Mouse (Mus musculus): Measurements from ENCODE around the gene Arid3c. TPM values are rescaled to one million over a fixed set of nuclear protein-coding genes. Genes with fewer than 3 reads are reported as not detected.

Gene Arid3c
- polyA plus RNA-seq, 1 experiment from 2014 or later: not detected

- no peak overlapping the region for H3K4me3 ChIP-seq (replicated peaks)
- no peak for ATAC-seq (ENCODE audit: low read depth)
- H3K36me3 ChIP-seq: no peaks in the 10 kb centered on the region
- H3K4me1 ChIP-seq (replicated peaks): peaks cover 18% of the 10 kb centered on the region
- no peak for DNase-seq
- no peak overlapping the region for H3K4me2 ChIP-seq
- 58% methylated on average over 1 of the region's 1 CpGs for WGBS (ENCODE audit: insufficient replicate concordance)
- peaks cover 6% of the 10 kb centered on the region; the same call in 1 of the 2 replicates for H3K9me3 ChIP-seq (replicated peaks)
- no peak overlapping the region for H3K9ac ChIP-seq
- H3K27me3 ChIP-seq: no peaks in the 10 kb centered on the region
- H3K27ac ChIP-seq: no peak overlapping the region
Measured at GRCm38 (mm10) chr4:41745021-41745420, 14.1 kb upstream of the Arid3c start.

- WGBS (ENCODE audit: insufficient replicate concordance): 48% methylated on average over 2 of the region's 2 CpGs
- Histone ChIP-seq H3K4me3 (replicated peaks) (no peak overlapping the region), H3K4me1 (replicated peaks) (peaks cover 25% of the 10 kb centered on the region), H3K9ac (no peak overlapping the region), H3K4me2 (no peak overlapping the region), H3K9me3 (replicated peaks) (peaks cover 6% of the 10 kb centered on the region; the same call in 1 of the 2 replicates), H3K36me3 (peaks cover 3% of the 10 kb centered on the region), H3K27ac (no peak overlapping the region), H3K27me3 (no peaks in the 10 kb centered on the region)
- no peak for ATAC-seq (ENCODE audit: low read depth)
- DNase-seq: no peak
Measured at GRCm38 (mm10) chr4:41744131-41744530, 13.2 kb upstream of the Arid3c start.

GRCm38 (mm10) chr4:41741158-41741560, 10.2 kb upstream of the Arid3c start:
- peak; percentile 94 for ATAC-seq (ENCODE audit: low read depth)
- Histone ChIP-seq H3K4me1 (replicated peaks) (peaks cover 25% of the 10 kb centered on the region), H3K9me3 (replicated peaks) (peaks cover 4% of the 10 kb centered on the region; the same call in 1 of the 2 replicates), H3K36me3 (peaks cover 13% of the 10 kb centered on the region), H3K4me3 (replicated peaks) (peak overlapping the region; percentile 72), H3K27ac (peak overlapping the region; percentile 72), H3K9ac (peak overlapping the region; percentile 77), H3K4me2 (peak overlapping the region; percentile 97), H3K27me3 (no peaks in the 10 kb centered on the region)
- DNase-seq: peak; percentile 90
- under 1% methylated on average over 27 of the region's 27 CpGs for WGBS (ENCODE audit: insufficient replicate concordance)

GRCm38 (mm10) chr4:41740380-41741157, 9.6 kb upstream of the Arid3c start:
- H3K27me3 ChIP-seq: no peaks in the 10 kb centered on the region
- peak overlapping the region; percentile 97 for H3K4me2 ChIP-seq
- H3K4me3 ChIP-seq (replicated peaks): peak overlapping the region; percentile 72
- H3K4me1 ChIP-seq (replicated peaks): peaks cover 25% of the 10 kb centered on the region
- DNase-seq (no peak), ATAC-seq (ENCODE audit: low read depth) (peak; percentile 84)
- under 1% methylated on average over 48 of the region's 48 CpGs for WGBS (ENCODE audit: insufficient replicate concordance)
- H3K9ac ChIP-seq: peak overlapping the region; percentile 77
- H3K36me3 ChIP-seq: peaks cover 13% of the 10 kb centered on the region
- H3K9me3 ChIP-seq (replicated peaks): no peaks in the 10 kb centered on the region
- H3K27ac ChIP-seq: peak overlapping the region; percentile 72

GRCm38 (mm10) chr4:41739260-41739659, 8.3 kb upstream of the Arid3c start:
- 85% methylated on average over 13 of the region's 13 CpGs for WGBS (ENCODE audit: insufficient replicate concordance)
- no peaks in the 10 kb centered on the region for H3K9me3 ChIP-seq (replicated peaks)
- H3K9ac ChIP-seq: no peak overlapping the region
- H3K27me3 ChIP-seq: peaks cover 3% of the 10 kb centered on the region
- DNase-seq (no peak), ATAC-seq (ENCODE audit: low read depth) (no peak)
- peaks cover 25% of the 10 kb centered on the region for H3K4me1 ChIP-seq (replicated peaks)
- no peak overlapping the region; the same call in 1 of the 2 replicates for H3K4me3 ChIP-seq (replicated peaks)
- H3K36me3 ChIP-seq: peaks cover 13% of the 10 kb centered on the region
- H3K4me2 ChIP-seq: peak overlapping the region; percentile 97; the same call in 1 of the 2 replicates
- H3K27ac ChIP-seq: no peak overlapping the region

DNA sequence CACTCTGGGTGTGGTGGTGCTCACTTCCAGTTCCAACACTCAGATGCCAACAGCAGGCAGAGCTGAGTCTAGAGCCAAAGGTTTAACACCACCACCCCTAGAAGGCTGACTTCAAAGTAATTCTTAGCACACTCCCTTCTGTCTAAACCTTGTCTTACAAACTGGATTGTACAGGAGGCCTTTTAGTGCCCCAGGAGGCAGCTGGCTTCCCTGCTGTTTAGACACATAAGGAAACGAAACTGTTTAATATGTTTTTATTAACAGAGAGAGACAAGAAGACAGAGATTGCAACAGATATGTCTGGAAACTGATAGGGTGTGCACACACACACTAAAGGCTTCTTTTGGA, 7.3 kb upstream of the Arid3c start:
- H3K27ac ChIP-seq: no peak overlapping the region
- 58% methylated on average over 1 of the region's 1 CpGs for WGBS (ENCODE audit: insufficient replicate concordance)
- ATAC-seq (ENCODE audit: low read depth): no peak

DNA sequence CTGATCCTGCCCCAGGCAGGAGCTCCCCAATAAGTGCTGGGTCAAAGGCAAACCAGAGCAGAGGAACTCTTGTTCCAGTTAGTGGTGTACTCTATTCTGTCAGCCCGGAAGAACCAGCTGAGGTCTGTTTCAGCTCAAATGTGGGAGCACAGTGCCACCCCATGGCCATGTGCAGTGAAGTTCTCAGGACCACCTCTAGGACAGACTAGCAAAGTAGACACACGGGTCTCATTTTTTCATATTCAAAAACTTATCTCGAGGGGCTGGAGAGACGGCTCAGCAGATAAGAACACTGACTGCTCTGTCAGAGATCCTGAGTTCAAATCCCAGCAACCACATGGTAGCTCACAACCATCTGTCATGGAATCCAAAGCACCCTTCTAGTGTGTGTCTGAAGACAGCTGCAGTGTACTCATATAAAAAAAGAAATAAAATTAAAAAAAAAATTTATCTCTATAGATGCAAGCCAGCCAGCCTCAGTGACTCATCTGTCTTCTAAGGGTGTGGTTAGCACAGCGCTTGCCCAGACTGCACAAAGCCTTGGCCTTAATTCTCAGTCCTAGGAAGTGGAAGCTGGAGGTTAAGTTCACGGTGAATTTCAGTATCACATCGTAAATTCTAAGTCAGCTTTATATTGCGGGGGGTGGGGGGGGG, 6.8 kb upstream of the Arid3c start:
- ATAC-seq (ENCODE audit: low read depth) (no peak), DNase-seq (no peak)
- peaks cover 17% of the 10 kb centered on the region for H3K27me3 ChIP-seq
- H3K4me3 ChIP-seq (replicated peaks): no peak overlapping the region
- no peak overlapping the region for H3K4me2 ChIP-seq
- H3K4me1 ChIP-seq (replicated peaks): peaks cover 25% of the 10 kb centered on the region
- no peaks in the 10 kb centered on the region for H3K9me3 ChIP-seq (replicated peaks)
- H3K27ac ChIP-seq: no peak overlapping the region
- 33% methylated on average over 8 of the region's 8 CpGs for WGBS (ENCODE audit: insufficient replicate concordance)
- peaks cover 13% of the 10 kb centered on the region for H3K36me3 ChIP-seq
- H3K9ac ChIP-seq: no peak overlapping the region

More for the DNA sequence above, 7.3 kb upstream of the Arid3c start:
- Histone ChIP-seq H3K4me3 (replicated peaks) (no peak overlapping the region), H3K4me1 (replicated peaks) (peaks cover 25% of the 10 kb centered on the region), H3K9ac (no peak overlapping the region), H3K9me3 (replicated peaks) (no peaks in the 10 kb centered on the region), H3K36me3 (peaks cover 13% of the 10 kb centered on the region), H3K4me2 (no peak overlapping the region), H3K27me3 (peaks cover 12% of the 10 kb centered on the region)
- DNase-seq: no peak

DNA sequence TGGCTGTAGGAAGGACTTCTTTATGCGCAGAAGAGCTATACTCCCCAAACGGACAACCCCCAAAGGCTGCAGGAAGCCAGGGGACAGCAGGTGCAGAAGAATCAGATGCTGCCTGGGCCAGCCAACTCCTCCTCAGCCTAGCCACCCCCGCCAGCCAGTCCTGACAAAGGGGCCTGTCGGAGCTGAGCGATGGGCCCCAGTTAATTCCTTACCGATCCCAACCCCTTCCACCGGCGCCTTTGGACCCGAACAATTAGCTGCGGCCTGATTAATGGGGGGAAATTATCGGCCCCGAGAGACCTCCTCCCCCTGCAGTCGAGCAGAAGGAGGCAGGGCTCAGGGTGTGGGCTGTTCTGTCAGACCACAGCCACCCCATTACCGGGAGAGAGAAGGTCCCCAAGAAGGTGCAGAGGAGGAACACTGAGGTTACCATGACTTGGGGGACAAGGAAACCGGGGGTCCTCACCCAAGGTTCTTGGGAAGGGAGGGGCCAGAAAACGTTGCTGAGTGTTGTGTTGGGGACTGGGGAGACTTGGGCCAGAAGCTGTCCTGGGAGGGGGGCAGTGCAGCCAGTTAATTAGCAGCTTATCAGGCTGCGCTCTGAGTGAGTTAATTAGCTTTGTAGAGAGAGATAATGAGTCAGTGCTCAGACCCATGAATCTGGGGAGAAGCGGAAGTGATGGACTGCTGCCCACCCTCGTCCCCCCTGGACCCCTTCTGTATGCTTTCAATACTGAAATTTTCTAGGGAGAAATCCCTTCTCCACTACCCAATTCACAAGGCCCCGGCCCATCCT, 3.9 kb downstream of the Arid3c start:
- Histone ChIP-seq H3K4me3 (replicated peaks) (no peak overlapping the region), H3K36me3 (no peaks in the 10 kb centered on the region), H3K4me1 (replicated peaks) (peaks cover 19% of the 10 kb centered on the region), H3K9ac (no peak overlapping the region), H3K27ac (no peak overlapping the region), H3K9me3 (replicated peaks) (no peaks in the 10 kb centered on the region), H3K4me2 (no peak overlapping the region), H3K27me3 (peaks cover 83% of the 10 kb centered on the region)
- 16% methylated on average over 20 of the region's 20 CpGs for WGBS (ENCODE audit: insufficient replicate concordance)
- DNase-seq (no peak), ATAC-seq (ENCODE audit: low read depth) (no peak)

DNA sequence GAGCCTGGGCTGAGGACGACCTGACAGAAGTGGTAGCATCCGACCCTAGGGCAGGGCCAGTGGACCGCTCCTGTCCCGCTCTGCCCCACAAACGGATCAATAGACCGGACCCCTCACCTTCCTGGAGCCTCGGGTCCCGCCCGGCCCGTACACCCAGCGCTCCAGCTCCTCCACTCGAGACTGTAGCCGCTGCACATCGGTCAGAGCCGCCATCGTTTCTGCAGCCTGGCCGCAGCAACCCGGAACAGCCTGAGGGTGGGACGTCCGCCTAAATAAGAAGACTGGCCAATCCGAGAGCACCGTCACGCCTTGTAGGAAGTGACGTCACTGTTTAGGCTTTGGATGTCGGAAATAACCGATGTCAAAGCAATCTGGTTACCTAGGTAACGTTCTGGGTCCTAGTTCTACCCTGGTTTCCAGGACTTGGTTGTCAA, 8.0 kb downstream of the Arid3c start, which contains the start of gene Dctn3:
Gene Dctn3, minus strand, starts transcription at position 253 of the 434 bp plus-strand sequence.
- Histone ChIP-seq H3K4me2 (peak within 1 kb of the TSS; percentile 82), H3K27ac (no peak within 1 kb of the TSS), H3K4me3 (replicated peaks) (peak within 1 kb of the TSS; percentile 87), H3K9me3 (replicated peaks) (no peaks in the 10 kb centered on the region), H3K4me1 (replicated peaks) (peaks cover 19% of the 10 kb centered on the region), H3K36me3 (peaks cover 27% of the 10 kb centered on the region), H3K9ac (peak within 1 kb of the TSS; percentile 88), H3K27me3 (peaks cover 45% of the 10 kb centered on the region)
- 0% methylated on average over 27 of the region's 27 CpGs for WGBS (ENCODE audit: insufficient replicate concordance)
- peak; percentile 83 for DNase-seq
- ATAC-seq (ENCODE audit: low read depth): peak; percentile 94

DNA sequence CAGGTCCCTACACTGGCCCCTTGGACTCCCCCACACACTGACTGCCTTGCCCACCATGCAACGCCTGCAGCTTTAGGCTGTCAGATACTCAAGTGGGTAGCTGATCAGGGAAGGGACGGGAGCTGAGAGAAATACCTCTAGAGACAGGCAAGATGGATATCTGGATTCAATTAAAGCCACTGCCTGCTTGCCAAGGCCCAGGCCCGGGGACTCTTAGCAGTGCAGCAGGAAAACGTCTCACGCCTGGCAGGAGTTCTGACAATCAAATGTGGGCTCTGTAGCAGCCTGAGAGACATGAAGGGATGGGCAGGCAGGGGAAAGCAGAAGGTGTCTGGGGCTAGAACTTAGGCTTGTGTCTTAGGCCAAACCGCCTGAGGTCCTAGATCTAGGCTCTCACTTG, 14.1 kb downstream of the Arid3c start:
- DNase-seq (no peak), ATAC-seq (ENCODE audit: low read depth) (no peak)
- H3K27me3 ChIP-seq: no peaks in the 10 kb centered on the region
- H3K4me1 ChIP-seq (replicated peaks): peaks cover 30% of the 10 kb centered on the region
- no peak overlapping the region for H3K4me2 ChIP-seq
- 69% methylated on average over 6 of the region's 6 CpGs for WGBS (ENCODE audit: insufficient replicate concordance)
- no peak overlapping the region for H3K4me3 ChIP-seq (replicated peaks)
- no peaks in the 10 kb centered on the region for H3K9me3 ChIP-seq (replicated peaks)
- no peak overlapping the region for H3K9ac ChIP-seq
- H3K36me3 ChIP-seq: peaks cover 52% of the 10 kb centered on the region
- H3K27ac ChIP-seq: no peak overlapping the region

DNA sequence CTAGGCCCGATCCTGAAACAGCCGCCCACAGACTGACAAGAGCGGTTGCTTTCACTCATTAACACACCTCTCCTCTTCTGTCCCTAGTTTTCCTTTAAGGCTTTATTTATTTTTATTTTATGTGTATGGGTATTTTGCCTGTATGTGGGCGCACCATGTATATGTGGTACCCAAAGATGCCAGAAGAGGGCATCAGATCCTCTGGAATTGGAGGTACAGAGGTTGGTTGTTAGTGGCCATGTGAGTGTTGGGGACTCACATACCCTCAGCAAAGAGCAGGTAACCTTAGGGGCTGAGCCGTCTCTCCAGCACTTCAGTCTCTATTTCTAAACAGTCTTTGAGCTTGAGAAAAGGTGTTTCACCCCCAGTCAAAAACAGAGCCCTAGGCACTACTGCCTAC, 15.3 kb downstream of the Arid3c start:
- no peak for DNase-seq
- WGBS (ENCODE audit: insufficient replicate concordance): 77% methylated on average over 5 of the region's 5 CpGs
- H3K27me3 ChIP-seq: no peaks in the 10 kb centered on the region
- peaks cover 52% of the 10 kb centered on the region for H3K36me3 ChIP-seq
- H3K9me3 ChIP-seq (replicated peaks): no peaks in the 10 kb centered on the region
- no peak for ATAC-seq (ENCODE audit: low read depth)
- H3K4me1 ChIP-seq (replicated peaks): peaks cover 33% of the 10 kb centered on the region
- H3K9ac ChIP-seq: no peak overlapping the region
- H3K27ac ChIP-seq: no peak overlapping the region
- H3K4me2 ChIP-seq: no peak overlapping the region
- H3K4me3 ChIP-seq (replicated peaks): no peak overlapping the region
